Mouse (Mus musculus): ENCODE data around the gene Ttc39b.
A peak's percentile ranks its signal among the peaks of the same experiment; 100 is the strongest.

Ttc39b gene

DNA sequence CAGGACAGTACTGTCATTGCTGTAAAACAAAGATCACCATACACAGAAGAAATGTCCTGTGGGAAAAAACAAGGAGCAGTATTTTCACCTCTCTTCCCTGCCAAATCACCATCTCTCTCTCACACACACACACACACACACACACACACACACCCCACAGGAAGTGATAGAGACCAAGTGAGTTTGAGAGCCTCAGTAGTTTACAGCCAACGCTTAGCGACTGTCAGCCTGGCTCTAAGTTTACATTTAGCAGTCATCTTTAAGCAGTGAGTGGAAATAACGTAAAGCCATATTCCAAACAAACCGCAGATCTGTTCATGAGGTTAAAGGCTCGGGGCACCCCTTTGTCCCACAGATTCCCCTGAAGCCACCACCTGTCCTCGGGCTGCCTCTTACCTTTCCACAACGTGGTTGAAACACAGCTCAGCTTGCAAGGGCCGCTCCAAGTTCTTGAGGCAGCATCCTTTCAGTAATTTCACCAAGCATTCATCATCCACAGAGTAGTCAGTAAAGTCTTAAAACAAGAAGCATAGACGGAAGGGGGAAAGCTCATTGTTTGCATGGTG, 91.7 kb downstream of the Ttc39b start:
- no peak for DNase-seq (ENCODE audit: low read depth, low spot score)

DNA sequence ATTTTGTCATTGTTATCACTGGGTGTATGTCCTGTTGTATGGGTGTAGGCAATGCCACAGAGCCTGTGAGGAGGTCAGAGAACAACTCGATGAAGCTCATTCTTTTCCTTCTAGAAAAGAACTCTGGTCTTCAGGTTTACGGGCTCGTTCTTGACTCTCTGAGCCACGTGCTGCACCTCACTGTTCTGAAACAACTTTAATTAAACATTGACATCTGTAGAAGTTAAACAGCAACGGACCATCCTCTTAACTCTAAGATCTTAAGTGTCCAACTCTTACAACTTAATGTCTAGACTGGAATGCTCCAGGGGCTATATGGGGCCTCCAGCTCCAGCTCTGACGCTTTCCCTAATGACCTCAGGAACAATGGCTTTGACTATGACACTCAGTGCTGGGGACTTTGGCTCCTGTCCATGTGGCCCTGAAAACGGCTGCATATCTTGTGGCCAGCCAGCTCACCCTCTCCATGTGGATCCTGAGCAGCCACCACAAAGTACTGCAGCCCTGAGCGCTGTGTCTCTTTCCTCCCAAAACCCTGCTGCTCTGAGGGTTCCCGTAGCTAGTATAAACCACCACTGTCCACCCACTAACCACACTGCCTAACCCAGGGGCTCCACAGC, 95.3 kb downstream of the Ttc39b start:
- no peak for DNase-seq (ENCODE audit: low read depth, low spot score)

DNA sequence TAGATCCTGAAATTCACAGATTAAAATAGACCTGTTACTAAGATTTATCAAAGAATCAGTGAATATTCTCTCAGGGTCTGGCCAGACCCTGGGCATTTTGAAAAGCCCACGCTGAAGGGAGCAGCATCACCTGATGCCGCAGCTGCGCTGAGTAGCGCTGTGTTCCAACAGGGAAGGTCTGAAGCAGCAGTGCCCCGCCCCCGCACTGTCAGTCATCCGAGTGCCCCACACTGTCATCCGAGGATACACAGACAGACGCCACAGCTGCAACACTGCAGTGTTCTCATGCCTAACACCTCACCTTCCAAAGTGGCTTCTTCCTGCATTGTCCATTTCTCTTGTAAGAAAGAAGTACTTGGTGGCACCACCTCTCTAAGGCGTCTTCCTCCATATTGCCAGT, 96.0 kb downstream of the Ttc39b start:
- no peak for DNase-seq (ENCODE audit: low read depth, low spot score)

DNA sequence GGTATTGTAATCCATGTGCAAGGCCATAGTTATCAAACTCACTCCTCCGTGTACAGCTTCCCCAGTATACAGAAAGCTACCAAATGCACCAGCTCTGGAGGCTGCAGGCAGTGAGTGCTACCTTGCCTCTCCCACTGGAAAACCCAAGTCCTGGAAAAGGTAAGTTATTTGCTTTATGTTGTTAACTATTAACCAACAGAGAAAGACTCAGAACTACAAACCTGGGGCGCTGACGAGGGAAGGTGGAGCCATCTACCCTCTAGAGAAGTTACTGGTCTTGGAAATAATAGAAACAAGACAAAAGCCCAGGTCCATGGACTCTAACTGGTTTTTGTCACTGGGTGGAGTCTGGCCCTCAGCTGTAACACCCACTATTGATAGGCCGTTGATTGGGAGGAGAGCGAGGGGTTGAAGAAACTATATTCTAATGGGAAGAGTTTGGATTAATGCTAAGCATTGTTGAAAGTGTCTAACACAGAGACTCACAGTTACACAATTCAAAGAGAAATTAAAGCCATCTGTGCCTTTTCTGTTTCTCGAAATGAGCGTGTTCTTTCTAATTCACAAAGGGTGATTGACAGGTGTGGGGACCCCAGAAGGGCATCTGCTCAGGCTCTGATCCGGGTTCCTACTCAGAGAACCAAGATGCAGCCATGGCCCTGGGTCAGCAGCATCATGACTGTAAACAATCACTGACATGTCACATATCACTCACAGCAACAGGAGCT, 98.3 kb downstream of the Ttc39b start:
- no peak for DNase-seq (ENCODE audit: low read depth, low spot score)

DNA sequence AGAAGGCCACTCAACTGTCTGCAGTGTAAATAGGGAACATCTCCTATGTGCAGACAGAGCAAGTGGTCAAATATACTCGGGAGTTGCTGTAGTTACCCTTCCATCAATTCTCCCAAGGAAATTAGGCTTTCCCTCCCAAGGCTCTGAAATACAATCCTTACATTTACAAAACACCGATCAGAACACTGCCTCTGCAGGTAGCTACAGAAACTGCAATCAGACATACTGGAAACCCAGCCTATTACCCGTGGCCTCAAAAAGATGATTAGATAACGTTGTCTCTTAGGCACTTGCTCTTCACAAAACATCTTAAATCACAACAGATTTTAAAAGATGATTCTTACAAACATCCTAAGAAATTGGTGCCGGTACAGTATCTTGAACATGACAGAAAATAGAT, 99.8 kb downstream of the Ttc39b start:
- peak; percentile 47 for DNase-seq (ENCODE audit: low read depth, low spot score)

DNA sequence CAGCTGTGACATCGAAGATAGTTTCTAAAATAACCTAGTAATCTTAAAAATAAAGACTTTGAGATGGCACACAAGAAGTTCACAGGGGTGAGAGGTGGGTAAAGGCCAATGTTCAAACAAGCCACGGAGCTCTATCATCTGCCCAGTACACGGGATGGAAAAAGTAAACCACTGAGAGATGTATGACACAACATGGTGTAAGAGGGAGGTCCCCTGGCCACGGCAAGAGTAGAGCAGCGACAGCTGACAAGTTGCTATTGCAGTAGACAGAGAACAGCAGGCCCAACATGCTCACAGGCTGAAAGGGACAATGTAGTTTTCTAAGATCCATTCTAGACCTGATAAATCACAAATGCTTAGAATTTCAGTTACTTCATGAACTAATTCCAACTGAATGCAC, 100.9 kb downstream of the Ttc39b start:
- DNase-seq (ENCODE audit: low read depth, low spot score) = peak; percentile 22

DNA sequence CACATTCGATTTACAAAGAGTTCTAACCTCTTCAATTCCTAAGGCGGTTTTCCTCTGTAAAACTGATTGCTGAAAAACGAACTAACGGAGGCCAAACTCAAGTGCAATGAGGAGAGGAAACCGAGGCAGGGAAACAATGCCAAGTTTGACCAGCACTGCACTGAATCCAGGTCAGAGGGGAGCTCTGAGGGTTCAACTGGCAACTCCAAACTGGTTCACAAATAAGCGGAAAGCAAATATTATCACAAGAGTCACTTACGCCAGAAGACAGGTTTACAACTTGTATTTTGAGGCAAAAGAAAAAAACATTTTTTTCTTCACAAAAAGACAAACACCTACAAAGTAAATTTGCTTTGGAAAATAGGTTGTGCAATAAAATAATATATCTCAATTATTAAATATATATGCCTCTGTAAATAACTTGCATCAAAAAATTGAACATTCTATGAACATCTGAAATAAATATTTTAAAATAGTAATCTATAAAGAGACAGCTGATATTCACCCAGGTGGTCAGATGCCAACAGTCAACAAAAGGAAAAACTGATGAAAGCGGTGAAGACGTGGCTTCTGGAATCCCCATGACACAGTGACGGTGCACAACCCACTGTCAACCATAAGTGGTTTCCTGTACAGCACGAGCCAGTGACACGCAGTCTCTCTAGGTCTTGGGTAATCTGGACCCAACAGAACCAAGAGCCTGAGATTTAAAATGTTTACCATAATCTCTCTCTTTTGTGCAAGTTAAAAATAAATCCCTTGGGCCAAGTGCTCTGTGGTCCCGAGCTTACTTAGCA, 103.1 kb downstream of the Ttc39b start:
- DNase-seq (ENCODE audit: low read depth, low spot score) = no peak

DNA sequence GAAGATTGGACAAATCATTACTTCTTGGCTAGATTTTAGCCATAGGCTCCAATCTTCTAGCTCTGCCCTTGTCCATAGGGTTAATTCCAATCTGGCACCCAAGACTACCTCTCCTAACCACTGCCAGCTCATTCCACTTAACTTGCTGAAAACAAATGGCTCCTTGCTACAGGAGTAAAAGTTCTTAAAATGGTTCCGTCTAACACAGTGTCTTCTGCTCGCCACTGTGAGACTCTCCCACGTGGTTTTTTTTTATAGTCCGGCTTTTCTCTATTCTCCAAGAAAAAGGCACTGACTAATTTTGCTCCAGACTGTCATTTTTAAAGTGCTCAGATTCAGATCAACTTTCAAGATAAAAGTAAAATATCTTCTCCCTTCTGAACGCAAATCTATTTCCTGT, 104.8 kb downstream of the Ttc39b start:
- no peak for DNase-seq (ENCODE audit: low read depth, low spot score)

DNA sequence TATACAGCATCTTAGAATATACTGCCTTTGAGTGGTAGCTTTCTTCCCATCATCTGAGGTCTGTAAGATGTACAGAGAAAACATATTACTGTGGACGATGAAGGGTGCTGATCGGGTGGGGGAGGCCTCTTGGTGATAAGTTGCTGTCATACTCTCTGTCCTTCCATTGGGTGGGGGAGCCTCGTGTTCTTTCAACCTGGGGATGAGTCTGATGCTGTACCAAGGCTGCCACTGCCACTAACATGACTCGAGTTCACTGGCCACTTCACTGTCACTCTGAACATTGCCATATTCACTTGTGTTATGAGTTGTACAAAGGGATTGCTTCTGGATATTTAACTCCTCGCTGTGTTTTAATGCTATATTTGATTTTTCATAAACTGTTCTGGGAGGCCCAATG, 106.9 kb downstream of the Ttc39b start:
- no peak for DNase-seq (ENCODE audit: low read depth, low spot score)

DNA sequence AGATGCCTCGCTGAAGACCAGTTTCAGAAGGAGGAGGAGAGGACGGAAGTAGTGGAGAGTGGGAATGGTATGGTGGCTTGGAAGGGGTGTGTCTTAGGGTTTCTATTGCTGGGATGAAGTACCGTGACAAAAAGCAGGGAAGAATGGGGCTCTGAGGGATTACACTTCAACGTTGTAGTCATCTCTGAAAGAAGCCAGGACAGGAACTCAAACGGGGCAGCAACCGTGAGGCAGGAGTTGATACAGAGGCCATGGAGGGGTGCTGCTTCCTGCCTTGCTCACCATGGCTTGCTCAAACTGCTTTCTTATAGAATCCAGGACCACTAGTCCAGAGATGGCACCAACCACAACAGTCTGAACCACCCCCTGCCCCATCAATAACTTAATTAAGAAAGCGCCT, 107.7 kb downstream of the Ttc39b start:
- no peak for DNase-seq (ENCODE audit: low read depth, low spot score)

DNA sequence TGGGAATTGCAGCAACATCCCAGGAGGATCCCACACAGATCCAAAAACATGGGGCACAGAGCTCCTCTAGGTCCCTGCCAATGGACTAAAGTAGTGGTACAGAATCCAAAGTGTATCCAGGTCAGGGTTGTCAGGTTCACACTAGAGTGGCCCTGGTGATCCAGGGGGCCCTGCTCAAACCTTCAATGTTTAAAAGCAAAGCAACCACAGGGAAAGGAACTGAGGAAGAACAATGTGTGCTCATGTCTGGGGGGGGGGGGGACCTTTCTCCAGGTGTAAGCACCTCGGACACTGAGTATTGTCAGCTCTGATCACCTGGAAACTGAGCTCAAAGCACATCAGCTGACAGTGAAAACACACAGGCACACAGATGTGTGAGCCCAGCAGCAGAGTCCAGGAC, 108.3 kb downstream of the Ttc39b start:
- DNase-seq (ENCODE audit: low read depth, low spot score) = no peak

DNA sequence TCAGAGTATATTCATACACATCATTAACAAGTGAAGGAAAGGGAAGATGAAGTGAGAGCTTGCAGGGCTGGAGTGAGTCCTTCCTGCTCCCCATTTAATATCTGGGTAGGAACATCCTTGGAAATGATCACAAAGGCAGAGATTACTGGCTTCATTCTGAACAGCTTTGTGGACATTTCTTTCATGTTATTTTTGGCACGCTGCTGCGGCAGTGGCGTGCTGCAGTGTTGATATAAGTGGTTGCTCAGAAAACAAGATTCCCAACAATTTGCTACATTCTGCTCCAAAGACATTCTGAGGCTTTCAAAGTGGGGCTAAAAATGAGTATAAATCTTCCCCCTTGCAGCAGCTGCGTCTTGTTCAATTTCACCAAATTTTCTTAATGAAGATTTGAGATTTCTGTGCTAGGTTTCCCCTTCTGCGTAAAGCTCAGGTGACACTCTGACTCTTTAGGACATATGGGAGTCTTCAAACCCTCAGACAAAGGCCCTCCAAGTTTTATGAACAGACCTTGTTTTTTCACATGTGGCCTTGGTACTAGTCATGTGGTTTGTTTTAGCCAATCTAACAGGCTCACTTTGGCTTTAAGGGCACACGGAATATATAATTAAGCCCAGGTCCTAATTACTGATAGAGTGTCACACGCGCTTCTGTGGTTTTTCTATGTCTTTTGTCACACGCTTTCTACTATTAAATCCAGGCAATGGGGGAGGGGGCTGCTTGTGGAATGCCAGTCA, 109.1 kb downstream of the Ttc39b start:
- no peak for DNase-seq (ENCODE audit: low read depth, low spot score)

DNA sequence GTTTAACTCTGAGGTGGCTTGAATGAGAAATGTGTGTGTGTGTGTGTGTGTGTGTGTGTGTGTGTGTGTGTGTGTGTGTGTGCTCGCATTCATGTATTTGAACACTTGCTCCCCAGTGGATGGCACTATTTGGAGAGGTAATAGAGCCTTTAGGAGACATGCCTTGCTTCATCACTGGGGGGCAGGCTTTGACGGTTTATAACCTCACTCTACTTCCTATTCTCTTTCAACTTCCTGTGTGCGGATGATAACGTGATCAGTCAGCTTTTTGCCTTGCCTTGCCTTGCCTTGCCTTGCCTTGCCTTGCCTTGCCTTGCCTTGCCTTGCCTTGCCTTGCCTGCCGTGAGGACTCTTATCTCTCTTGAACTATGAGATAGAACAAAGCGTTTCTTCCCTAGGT, 110.3 kb downstream of the Ttc39b start:
- DNase-seq (ENCODE audit: low read depth, low spot score) = no peak

DNA sequence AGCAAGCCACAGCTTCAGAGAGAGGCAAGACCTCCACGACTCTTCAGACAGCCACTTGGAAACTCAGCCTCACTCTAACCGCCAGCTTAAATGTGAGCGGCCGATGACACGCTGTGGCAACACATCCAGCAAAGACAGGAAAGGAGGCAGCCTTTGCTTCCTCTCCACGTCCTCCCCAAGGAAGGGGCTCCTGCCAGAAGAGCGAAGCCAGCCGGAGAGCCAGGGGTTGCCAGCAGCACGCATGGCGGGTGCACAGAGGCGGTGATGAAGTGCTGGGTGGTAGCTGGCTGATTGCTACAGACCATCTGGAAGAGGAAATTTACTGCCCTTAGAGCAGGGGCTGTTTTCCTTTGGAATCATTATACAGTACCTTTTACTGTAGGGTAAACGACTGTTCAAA, 112.3 kb downstream of the Ttc39b start:
- DNase-seq (ENCODE audit: low read depth, low spot score) = no peak

DNA sequence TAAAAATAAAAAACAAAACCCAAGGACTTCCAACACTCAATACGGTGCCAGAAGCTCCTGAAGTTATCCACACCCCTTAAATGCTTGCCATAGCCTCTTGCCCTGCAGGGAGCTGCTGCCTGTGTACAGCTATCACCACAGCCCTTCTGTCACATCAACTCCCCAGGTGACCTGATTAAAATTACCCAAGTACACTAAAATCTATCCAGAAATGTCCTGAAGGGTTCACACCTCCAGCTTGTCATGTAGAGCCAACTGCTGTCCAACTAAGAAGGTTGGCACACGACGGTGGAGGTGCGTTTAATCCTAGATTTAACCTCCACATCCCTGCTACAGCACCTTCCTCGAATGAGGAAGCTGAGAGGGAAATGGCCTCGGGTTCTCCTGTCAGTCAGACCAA, 113.6 kb downstream of the Ttc39b start:
- DNase-seq (ENCODE audit: low read depth, low spot score) = no peak

DNA sequence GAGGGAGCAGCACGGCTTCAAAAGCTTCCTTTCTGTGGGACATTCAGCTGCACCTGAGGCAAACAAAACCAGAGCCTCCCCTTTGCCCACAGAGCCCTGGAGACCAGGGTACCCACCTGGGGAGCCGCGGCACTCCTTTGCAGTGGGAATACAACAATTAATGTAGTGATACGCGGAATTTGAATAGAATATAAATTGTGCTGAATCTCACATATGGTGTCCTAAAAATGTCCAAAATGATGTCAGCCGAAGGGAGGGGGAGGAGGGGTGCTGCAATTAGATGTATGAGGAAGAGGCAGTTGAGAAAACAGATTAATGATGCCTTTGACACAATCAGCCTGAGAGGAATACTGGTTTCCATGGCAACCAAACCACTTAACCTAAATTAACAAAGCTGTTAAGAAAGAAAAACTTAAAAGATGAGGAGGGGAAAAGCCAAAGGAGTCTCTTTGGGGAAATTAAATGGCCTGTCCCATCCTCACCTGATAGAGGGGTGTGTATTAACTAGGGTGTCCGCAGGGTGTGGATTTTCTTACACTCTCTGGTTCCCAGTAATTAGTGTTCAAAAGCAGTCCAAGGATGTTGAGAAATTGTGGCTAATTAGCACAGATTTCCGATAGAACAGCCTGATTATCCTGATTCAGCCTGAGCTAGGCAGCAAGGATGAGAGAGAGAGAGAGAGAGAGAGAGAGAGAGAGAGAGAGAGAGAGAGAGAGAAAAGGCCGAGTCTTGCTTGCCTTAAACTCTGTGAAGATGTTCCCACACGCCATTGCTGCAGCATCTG, 117.1 kb downstream of the Ttc39b start:
- DNase-seq (ENCODE audit: low read depth, low spot score) = no peak

DNA sequence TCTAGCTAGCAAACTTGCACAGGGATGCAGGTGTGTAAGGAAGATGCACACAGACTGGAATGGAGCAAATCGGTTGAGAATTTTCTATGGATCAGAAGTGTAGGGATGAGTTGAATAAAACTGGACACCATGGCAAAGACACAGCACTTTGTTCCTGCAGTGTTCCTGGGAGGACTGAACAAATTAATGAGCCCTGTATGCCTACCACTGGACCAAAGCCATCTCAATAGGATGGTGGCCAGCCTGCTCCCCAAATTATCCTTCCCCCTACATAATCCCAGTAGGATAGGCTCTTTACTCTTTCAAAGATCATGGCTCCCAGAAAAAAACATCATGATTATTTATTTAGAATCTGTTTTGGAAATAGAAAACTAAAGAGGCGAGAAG, 117.6 kb downstream of the Ttc39b start:
- DNase-seq (ENCODE audit: low read depth, low spot score) = no peak

DNA sequence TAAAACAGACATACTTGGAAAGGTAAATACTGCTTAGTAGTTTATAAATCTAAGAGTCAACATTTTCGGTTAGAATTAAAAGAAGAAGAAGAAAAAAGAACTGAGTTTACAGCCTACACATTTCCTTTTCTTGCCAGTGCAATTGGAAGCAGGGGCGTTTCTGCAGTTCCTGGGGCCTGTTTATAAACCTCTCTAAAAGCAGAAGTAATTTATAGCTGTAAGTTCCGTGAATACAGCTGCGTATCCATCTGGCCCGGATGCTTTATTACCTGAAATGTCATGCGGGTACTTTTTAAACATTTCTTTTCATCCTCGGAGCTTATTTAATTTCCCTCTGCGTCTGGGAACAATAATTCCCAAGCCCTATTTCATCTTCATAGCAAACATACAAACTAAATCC, 124.7 kb downstream of the Ttc39b start:
- DNase-seq (ENCODE audit: low read depth, low spot score) = no peak

DNA sequence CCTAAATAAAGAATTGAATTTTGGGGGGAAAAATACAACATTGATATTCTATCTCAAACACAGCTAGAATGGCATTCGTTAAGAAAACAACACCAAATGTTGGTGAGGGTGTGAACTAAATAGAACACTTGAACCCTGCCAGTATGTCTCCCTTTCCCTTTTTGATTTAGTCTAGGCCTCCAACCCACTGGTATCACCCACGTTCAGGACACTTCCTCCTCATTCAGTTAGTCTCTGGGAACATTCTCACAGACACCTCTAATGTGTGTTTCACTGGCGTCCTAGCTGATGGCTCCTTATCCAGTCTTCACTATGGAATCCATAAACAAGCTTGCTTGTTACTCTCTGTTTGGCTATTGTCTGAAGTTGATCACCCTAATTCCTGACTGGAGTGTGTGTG, 125.9 kb downstream of the Ttc39b start:
- DNase-seq (ENCODE audit: low read depth, low spot score) = no peak

DNA sequence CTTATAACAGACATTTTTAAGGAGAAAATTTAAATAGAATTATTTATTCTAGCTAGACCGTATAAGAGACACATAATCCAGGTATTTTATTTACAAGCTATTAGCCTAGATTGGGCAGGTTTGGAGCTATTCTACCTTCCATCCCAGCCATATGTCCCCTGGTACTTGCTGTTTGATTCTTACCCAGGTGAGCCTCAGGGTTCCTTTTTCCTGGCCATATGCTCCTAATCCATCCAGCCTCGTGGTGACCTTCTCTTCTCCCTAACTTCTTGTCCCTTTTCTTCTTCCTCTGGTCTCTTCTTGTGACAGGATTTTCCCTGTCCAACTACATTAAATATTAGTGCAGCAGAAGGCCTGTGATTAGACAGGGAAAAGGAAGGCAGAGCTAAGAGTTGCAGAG, 134.3 kb downstream of the Ttc39b start:
- DNase-seq (ENCODE audit: low read depth, low spot score) = no peak

DNA sequence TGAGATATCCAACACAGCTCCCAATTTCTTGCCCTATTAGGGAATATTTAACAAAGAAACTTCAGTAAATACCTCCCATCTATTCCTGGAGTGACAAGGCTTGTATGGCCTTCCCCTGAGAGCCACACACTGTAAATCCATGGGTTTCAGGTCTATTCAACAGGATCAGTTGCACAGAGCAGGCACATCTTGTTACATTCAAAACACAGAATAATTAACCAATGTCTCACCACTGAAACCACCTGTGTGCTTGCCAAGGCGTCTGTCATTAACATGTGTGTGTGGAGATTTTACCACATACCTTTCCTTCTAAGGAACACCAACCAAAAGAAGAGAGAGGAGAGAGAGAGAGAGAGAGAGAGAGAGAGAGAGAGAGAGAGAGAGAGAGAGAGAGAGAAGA, 136.7 kb downstream of the Ttc39b start:
- no peak for DNase-seq (ENCODE audit: low read depth, low spot score)
